Mouse (Mus musculus) heart, adult 2 months (tissue): ENCODE measurements at regions not wholly inside any gene's neighbourhood (a gene's known extent, or its start where the extent isn't known, plus 50 kb on each side); places are given as distances from the start of the nearest gene placed in this dataset.

Source experiments
- CTCF ChIP-seq: fragments of 200-600 bp; IDR thresholded peaks from 2 replicates; pipeline ENCODE4 v1.8.1; 2022; ENCODE audit warnings: antibody characterized with exemption, mild to moderate bottlenecking, moderate library complexity
- EP300 ChIP-seq: fragments of 200-500 bp; IDR thresholded peaks from 2 replicates; pipeline ENCODE4 v1.6.1; 2011; ENCODE audit warnings: low read depth, low read length, control low read depth; ENCODE audit not compliant: insufficient read depth
- POLR2A ChIP-seq: fragments of 200-500 bp; IDR thresholded peaks from 2 replicates; pipeline ENCODE4 v1.6.1; 2011; ENCODE audit warnings: mild to moderate bottlenecking, low read depth, low read length, control low read depth; ENCODE audit not compliant: insufficient read depth

DNA sequence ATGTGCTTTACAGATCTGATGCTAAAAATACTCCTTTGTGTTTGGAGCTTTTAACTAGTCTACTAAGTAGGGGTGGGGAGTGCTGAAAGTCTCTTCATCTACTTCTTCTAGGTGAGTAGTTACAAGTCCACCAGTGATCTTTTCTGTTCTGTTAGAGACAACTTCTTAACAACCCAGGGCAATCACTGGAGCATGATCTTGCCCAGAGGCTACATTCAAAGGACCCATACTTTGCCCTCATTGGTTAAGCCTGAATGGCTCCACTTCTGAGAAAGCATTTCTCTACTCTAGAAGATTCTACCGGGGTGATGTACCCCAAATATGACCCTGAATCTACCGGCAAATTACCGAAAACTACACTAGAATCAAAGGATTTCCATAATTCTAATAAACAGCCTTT lies 390.2 kb downstream of the Lpin1 start:
- no peak for TF ChIP-seq POLR2A
- no peak for TF ChIP-seq CTCF
- no peak for TF ChIP-seq EP300
